Mouse (Mus musculus) thymus, postnatal 0 days (tissue): ENCODE results near the gene Cdk5rap3. TPM values are rescaled to one million over a fixed set of nuclear protein-coding genes. Genes with fewer than 3 reads are reported as not detected.

Source experiments
- DNase-seq: peaks from one replicate; pipeline ENCODE4 v3.0.0-alpha.2; 2015; ENCODE audit warnings: low spot score
- polyA plus RNA-seq: library from polyadenylated mRNA; unstranded; fragments of >200 nt; fragmentation: Nextera tagmentation; extraction: Ambion mirVana; gene quantifications from 2 replicates; pipeline ENCODE4 v1.2.1, GENCODE M21; 2015

Cdk5rap3 gene
- polyA plus RNA-seq, 1 experiment from 2014 or later = 116 TPM

DNA sequence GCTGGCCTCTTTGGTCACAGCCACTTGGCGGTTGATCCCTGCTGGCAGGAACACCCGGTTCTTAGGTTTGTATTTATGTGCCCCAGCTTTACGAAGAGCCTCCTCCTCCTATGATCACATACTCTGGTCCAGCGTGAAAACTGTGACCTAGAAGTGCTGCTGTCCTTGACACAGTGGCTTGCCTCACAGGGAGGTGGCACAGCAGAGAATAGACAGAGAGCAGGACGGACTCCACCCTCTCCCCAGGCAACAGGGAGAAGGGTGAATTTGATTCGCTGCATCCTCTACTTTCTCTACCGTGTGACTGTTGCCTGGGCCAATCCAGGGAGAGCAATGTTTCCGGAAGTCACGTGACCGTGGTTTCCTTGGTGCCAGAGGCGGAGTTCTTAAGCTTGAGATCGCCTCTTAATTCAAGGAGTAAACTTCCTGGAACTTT is 18.6 kb upstream of the Cdk5rap3 start:
- DNase-seq = peak; percentile 73

DNA sequence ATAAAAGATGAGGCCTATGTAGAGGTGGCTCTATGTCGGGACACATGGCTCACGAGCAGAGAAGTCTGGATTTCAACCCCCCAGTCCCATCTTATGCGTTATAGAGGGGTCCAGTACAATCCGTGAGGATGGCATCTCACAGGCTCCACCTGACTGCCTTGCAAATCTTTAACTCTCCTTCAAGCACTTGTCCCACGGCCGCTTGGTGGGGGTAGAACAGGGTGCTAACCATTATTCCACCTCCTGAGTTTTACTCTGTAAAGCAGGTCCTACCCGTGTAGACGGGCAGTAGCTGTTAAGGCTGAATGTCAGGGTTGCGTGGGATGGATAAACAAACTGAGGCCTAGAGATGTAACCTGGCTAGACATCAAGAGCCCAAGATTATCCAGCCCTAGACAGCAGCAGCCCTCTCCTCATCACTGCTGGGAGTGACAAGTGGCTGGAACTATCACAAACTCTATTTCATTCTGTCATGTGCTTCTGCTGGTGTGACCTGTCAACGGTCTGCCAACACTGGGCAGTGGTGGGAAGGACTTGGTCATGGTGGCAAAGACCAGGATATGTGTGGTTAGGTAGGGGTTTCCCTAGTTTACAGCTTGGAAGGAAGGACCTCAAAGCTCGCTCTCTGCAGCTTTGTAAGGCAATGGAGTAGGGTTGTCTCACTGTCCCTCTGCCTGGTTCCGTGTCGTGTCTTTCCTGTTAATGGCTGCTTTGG is 17.4 kb upstream of the Cdk5rap3 start:
- no peak for DNase-seq

DNA sequence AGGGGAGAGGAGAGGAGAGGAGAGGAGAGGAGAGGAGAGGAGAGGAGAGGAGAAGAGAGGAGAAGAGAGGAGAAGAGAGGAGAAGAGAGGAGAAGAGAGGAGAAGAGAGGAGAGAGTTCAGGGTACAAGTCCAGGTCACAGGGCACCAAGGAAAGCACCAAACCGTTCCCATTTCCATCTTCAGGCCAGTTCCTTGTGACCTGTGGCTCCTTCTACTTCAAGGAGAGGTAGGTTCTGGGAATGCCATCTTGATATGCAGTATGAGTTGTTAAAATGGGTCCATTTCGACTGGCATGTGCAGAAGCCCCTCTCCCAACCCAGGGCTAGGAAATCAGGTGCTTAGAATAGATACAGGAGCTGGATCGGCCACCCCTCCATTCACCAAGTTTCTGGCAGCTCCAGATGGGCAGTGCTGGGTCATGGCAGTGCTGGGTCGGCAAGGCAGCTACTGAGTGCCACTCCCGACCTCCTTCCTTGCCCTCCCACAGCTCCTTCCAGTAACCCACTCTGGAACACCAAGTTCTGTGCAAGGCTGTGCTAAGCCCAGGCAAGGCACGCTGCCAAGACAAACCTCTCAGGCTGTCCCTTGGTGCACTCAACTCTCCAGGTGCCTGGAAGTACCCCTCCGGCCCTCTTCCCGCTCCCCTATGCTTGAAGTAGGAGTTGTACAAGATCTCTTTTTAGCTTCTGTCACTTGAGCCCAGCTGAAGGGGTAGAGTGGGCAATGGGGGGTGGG is 15.2 kb upstream of the Cdk5rap3 start:
- no peak for DNase-seq

DNA sequence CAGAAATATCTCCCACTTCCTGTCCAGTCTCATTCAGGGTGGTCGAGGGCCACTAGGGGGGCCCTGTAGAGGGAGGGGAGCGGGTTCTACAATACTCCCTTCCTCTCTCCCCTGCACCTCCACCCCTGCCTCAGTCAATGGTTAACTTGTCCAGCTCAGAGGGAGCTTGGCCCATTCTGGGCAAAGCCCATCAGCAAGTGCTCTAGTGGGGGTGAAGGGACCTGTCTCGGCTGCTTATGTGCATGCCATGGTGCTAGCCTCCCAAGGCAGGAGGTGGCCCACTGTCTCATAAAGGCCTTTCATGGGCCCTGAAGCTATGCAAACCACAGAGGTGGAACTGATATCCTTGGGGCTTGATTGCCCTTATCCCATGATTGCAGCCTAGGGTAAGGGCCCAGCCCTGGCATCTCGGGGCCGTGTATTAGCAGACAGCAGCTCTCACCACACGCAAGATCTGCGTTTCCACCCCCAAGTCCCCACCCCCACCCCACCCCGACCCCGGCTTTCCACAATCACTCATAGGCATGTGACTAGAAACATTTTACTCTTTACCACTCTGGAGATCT is 13.6 kb upstream of the Cdk5rap3 start:
- DNase-seq = no peak

DNA sequence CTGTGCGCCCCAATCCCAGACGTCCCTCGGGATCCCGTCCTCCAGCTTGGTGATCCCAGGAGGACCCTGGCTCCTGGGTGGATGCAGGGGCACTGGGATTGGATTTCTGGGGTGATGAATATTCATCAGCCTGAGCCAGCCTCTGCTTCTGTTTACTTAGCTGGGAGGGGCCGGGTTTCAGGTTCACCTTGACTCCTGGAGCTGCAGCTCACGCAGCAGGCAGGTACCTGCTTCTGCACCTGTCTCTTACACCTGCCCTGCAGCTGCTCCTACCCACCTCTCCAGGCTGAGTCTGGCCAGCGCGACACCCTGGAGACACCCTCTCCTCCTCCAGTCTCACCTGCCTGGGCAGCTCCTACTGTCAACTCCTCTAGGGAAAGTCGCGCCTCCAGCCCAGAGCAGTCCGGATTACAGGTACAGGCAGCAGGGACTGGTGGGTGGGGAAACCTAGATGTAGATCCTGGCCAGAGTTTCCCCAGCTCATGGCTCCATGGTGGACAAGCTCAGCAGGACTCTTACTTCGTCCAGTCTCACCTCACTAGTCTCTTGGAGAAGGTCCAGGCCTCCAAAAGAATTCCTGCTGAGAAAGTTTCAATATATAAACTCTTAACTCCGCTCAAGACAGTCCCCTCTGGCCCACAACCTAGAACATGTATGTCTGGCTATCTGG is 12.9 kb upstream of the Cdk5rap3 start:
- DNase-seq = no peak

DNA sequence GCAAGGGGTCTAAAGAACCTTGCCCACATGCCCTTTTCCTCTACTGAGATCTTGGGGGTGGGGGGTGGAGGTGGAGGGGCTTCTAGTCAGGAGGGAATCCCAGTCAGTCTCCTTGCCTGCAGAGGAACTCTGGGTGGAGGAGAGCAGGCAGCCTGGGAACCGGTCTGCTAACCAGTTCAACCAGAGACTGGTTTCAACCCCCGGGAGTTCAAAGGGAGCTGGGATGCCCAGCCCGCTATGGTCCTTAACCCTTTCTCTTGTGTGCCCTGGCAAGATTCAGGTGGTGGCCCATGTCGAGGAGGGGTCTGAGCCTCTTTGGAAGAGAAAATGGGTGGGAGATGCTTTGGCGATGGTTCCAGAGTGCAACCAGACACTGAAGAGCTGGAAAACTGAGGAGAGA is 12.4 kb upstream of the Cdk5rap3 start:
- no peak for DNase-seq

DNA sequence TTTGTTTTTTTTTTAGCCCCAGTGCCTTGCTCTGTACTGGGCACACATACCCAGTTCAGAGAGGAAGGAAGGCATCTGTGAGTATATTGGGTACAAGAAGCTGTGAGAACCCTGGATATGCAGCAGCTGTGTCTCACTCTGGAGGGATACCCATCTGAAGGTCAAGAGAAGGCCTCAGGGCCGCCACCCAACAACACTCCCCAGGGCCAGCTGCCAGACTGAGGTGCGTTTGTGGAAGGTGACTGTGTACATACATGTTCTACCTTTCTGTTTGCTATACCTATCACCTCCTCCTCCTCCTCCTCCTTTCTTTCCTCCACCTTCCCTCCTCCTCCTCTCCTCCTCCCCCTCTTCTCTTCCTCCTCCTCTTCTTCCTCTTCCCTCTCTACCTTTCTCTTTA is 11.8 kb upstream of the Cdk5rap3 start, which contains the start of gene Prr15l:
Prr15l (plus strand) TSS at position 17 of the 400 bp plus-strand sequence.
- no peak for DNase-seq

DNA sequence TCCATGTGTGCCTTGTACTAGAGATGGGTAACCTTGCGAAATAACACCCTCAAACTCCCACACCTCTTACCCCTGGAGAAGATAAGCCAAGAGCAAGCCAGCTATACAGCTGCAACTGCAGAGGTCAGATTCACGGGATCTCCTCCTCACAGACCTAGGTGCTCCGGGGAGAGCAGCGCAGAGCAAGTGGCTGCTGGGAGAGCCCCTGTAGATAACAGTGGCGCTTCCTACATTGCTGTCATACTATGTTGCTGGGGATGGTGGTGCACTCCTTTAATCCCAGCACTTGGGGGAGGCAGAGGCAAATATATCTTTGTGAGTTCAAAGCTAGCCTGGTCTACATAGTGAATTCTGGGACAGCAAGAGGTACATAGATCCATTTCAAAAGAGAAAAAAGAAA is 10.3 kb upstream of the Cdk5rap3 start:
- no peak for DNase-seq

DNA sequence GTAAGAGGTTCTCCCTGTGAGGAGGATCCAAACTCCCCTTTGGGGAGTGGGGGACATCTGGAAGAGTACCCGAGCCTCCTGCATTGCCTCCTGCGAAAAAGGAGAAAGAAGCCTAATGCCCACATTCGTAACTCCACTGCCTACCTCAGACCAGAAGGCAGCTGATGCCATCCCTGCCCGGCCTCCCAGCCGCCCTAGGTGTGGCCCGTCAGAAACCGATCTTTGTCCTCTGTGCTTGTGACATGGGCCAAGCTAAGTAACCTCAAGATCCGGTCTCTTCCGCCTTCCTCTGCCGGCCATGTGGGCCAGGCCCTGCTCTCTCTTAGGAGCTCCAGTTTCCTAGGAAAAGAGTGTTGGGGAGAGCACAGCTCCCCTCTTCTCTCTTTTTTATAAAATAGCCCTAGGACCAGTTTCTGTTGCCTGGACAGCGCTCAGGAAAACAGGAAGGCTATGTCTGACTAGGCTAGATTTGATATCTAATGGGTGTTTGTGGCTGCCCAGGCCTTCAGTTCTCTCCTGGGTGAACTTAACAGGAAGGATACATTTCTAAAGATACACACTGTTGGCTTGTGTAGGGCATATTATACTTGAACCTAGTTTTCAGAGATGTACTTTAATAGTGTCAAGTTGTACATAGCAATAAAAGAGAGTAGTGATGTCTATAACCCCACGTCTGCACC is 9.3 kb upstream of the Cdk5rap3 start:
- DNase-seq = no peak

DNA sequence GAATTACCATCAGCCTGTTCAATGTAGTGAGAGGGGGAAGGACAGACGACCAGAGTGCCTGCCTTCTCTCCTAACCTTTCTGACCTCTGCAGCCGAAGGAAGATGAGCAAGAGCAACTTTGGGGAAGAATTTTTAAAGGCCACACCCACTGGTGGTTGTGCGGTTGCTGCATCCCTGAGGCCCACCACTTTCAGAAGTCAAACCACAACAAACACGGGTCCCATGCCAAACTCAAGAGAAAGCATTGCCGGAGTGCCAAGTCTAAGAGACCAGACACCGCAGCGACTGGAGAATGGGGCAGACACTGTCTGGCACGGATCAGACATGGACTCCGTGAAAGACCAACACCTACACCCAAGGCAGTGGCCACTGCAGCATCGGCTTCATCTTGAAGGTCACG is 8.6 kb upstream of the Cdk5rap3 start:
- peak; percentile 39 for DNase-seq

DNA sequence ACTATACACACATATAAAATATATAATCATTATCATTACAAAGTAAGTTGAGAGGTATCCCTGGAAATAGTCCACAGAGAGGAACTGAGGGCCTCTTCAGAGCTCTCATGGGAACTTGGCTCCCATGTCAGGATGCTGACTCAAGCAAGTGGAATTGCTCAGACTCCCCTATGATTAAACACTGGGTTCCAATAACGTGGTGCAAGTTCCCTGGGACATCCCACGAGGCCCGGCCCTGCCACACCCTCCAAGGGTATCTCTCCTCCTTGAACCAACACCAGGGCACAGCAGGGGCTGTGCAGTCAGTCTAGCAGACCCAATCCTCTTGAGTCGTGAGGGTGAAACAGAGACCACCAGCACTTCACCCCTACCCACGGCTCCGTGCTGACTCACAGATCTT is 2.7 kb upstream of the Cdk5rap3 start:
- DNase-seq = no peak

DNA sequence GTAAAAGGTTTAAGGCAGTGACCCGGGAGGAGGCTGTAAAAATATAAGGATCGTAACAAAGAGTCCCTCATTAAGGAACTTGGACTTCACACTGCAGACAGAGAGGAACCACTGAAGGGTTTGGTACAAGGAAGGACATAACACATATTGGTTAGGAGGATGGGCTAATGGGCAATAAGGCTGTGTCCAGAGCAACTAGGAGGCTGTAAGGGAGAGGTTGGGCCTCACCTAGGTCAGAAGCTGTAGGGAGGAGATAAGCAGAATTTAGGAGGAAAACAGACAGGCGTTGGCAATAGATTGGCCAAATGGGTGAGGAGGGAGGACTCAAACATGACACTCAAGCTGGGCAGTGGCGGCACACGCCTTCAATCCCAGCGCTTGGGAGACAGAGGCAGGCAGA is 1.1 kb upstream of the Cdk5rap3 start:
- DNase-seq = no peak

DNA sequence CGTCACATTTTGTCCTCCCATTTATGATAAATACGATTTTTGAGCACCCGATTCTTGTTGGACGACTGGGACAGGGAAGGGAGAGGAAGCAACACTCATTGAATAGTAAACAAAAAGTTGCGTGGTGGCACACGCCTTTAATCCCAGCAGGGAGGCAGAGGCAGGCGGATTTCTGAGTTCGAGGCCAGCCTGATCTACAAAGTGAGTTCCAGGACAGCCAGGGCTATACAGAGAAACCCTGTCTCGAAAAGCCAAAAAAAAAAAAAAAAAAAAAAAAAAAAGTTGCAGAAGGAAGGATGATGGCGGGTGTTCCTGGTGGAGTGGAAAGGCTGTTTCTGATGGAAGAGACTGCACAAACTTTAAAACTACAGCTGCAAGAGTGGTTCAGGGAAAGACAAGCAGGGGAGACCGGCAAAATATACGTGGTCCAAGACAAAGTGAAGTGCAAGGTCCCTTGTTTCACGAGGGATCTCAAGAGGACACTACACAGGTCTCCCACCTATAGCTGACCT is 645 bp upstream of the Cdk5rap3 start:
- no peak for DNase-seq

DNA sequence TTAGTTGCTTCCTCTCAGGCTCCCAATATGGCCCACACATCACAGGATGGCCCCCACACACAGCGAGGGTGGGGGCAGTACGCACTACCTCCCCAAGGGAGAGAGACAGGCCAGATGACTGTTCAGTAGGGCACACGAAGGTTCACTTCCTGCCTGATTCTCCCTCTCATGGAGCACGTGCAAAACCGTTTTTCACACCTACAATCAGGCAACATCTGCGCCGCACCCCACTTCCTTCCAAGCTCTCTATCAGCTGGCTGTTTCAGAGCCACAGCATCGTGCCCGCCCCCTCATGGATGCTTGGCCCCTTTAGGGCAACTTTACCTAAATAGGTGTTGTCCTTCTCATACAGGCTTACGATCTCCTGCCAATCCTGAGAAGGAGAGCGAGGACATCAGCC is 3.6 kb downstream of the Cdk5rap3 start:
- DNase-seq = peak; percentile 87

DNA sequence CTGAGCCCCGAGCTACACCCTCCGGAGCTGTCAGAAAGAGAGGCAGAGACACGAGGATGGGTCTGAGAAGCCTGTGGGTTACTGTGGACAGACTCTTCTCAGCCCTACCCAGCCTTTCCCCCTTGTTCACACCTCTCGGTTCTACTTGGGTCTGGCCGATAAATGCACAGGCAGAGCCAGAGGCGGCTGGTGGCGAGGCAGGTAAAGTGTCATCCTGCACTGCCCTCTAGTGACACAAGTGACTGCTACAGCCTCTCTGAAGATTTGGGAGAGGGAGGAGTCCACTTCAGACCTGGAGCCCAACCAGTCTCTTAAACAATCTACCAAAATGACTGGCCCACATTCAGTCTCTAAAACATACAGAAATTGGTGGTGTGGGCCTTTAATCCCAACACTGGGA is 6.3 kb downstream of the Cdk5rap3 start:
- DNase-seq = peak; percentile 82

DNA sequence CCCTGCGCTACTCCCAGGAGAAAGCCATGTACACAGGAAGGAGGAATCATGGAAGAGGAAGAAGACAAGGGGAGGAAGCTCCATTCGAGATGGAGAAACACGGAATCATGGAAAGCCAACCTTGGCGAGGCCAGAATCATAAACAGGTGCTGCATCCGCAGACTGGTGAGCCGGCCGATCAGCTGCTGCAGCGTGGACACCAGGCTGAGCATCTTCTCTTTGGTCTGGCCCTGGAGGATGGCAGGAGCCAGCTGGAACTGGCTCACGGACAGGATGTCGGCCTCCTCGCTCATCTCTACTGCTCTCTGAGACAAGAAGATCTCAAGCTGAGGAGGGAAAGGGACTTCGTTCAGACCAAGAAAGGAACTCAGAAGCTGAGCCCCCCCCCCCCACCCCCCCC is 7.7 kb downstream of the Cdk5rap3 start:
- no peak for DNase-seq

DNA sequence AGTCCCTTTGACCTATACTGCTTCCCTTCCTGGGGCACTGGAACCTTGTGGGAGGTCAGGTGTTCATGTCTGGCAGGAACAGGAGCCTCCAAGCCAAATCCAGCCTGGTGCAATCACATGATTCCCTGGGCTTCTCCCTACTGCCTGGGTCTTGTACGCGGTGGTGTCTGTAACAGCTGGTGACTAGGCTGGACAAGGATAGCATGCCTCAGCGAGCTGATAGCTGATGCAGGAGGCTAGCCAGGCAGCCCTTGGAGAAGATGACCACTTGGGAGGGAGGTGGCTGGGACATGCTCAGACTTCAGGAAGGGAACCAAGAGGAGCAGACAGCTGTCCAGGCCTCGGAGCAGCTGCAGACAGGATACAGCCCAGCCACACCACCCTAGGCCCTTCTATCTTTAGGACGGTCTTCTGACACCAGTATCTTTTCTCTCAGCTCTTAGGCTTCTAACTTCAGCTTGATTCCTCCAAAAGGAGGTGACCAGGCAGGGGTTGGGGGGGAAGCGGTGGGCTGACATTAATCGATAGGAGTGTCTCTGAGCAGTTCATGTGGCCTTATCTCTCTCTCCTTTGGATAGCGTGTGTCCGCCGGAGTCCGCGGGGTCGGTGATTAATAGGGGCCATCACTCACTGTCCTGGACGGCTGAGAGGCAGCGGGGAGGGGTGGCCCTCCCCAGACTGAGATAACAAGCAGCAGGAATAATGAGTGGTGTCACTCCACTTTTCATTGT is 9.7 kb downstream of the Cdk5rap3 start:
- no peak for DNase-seq

DNA sequence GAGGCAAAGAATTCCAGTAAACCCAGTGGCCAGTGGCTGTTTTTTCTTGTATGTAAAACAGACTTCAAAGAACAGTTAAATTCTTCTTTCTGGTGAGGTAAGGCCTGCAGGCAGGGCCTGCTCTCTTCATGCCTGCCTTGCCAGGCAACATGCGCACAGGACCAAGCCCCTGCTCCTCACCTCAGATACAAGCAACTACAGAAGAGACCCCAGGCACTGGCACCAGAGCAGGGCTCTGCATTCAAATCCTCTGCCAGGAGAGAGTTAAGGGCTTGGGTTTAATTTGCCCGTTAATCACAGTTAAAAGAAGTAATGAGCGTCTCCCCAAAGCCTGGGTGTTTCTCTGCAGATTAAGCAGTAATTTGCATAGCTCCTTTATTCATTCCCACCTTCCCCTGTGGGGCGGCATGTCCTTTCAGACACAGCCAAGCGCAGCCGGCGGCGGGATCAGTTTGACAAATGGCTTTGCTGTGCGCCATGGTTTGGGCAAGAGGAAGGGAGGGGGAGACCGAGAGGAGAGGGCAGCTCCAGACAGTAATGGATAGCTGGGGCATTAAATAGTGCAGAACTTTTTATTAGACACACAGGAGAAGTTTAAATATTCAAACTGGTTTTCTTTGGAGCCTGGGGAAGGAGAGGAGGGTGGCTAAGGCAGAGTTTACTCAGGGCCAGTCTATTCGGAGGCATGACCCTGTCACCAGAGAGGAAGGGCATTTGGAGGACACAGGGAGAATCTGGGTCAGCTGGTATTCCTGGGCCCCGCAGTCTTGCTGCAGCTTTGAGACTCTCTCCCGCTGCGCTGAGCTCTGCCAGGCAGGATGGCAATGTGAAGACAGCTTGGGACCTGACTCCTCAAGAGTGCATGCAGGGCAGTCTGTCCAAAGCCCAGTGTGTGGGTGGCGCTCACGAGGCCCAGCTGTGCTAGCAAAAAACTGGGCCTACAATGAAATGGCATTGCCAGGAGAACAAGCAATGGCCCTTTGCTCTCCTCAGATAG is 13.4 kb downstream of the Cdk5rap3 start:
- no peak for DNase-seq

DNA sequence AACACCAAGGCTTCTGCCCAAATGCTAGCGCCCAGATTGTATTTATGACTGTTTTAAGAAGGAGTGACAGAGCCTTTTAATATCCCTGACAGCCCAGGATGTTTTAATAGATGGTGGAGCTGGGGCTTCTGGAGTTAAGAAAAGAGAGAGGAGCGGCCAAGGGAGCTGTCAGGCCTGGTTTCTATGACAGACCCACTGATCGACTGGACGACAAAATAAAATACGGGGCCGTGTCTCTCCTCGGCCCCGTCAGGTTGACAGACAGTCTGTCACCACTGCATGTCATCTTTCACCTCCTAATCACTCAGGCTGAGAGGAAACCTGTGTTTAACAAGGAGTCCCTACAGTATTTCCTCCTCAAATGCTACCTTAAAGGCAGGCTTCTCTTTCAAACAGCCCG is 15.0 kb downstream of the Cdk5rap3 start:
- no peak for DNase-seq
